Comparison of ENCODE assay signal across 8 mouse cellular contexts in the genomic region with DNA sequence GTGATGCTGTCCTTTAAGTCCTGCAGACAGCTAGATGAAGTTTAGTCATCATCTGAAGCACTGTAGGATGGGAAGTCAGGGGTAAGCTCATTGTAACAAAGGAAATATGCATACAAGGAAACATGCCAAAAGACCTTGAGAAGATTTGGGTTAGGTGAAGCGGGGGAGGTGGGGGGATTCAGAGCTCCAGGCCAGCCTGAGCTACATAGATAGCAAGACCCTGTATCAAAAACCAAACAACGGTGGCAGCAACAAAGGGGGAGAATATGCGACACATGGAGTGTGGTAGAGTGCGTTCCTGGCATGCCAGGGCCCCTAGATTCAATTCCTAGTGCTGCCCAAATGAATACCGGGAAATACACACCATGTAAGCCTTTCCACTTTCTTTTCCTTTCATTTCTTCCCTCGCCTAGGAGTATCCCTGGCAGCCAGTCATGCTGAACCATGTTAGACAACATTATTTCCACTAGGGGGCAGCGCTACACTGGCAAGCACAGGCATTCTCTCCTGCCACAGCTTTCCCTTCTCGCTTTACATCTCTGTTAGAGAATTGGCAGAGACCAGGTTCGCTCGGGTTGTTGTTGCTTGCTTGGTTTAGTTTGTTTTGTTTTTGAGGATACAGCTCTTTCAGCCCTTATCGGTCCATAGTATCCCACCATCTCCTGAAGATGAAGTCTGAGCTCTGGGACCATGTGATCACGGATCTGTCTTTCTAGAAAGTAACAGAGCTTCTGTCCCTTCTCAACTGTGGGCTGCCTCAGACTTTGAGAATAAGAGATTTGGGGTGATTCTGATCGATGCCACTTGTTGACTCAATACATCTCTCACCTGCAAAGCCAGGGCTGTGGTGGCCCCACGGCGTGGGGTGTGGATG. TPM values are rescaled to one million over a fixed set of nuclear protein-coding genes. Genes with fewer than 3 reads are reported as not detected.
DNase-seq lines count a peak whose midpoint lies in the region; ATAC-seq and TF ChIP-seq lines count a peak whose summit lies in the region.

No protein-coding gene starts in this region.

- no peak overlapping the region for H3K9ac ChIP-seq in embryonic facial prominence, embryonic 13.5 days
- H3K9ac ChIP-seq in limb, embryonic 11.5 days (ENCODE audit: low read length) = no peak overlapping the region

- H3K27me3 ChIP-seq in embryonic facial prominence, embryonic 13.5 days = peaks cover 2% of the 10 kb centered on the region; the same call in 1 of the 2 replicates
- H3K27me3 ChIP-seq in limb, embryonic 11.5 days (ENCODE audit: control insufficient read depth, insufficient read depth, low read length) = no peaks in the 10 kb centered on the region
- peaks cover 13% of the 10 kb centered on the region for H3K27me3 ChIP-seq in midbrain, embryonic 10.5 days (ENCODE audit: low read depth, poor library complexity, severe bottlenecking)
- no peaks in the 10 kb centered on the region for H3K27me3 ChIP-seq in small intestine, adult 2 months (ENCODE audit: control insufficient read depth, insufficient read depth, low read length)

- 27% methylated on average over 15 of the region's 15 CpGs for WGBS in embryonic facial prominence, embryonic 13.5 days
- WGBS in limb, embryonic 11.5 days = 29% methylated on average over 15 of the region's 15 CpGs
- WGBS in midbrain, embryonic 10.5 days = 31% methylated on average over 15 of the region's 15 CpGs
- 21% methylated on average over 15 of the region's 15 CpGs for WGBS in small intestine, adult 2 months

- peak; percentile 87 for ATAC-seq in CD4-positive, CD25-positive, alpha-beta regulatory T cell, adult 4 months
- 0 out of 2 replicates have a peak, but pooled peaks have one; percentile 35 for ATAC-seq in embryonic facial prominence, embryonic 13.5 days (ENCODE audit: insufficient number of reproducible peaks, insufficient read depth, low FRiP score, low TSS enrichment, low read depth)
- no peak for ATAC-seq in limb, embryonic 11.5 days (ENCODE audit: insufficient number of reproducible peaks, low FRiP score, low TSS enrichment, low read depth)

- no peaks in the 10 kb centered on the region for H3K9me3 ChIP-seq in embryonic facial prominence, embryonic 13.5 days
- no peaks in the 10 kb centered on the region for H3K9me3 ChIP-seq in limb, embryonic 11.5 days (ENCODE audit: control insufficient read depth, low read length)
- H3K9me3 ChIP-seq in midbrain, embryonic 10.5 days (replicated peaks) = peaks cover 5% of the 10 kb centered on the region; the same call in 1 of the 2 replicates

- no peak overlapping the region for H3K27ac ChIP-seq in embryonic facial prominence, embryonic 13.5 days
- H3K27ac ChIP-seq in limb, embryonic 11.5 days (replicated peaks; ENCODE audit: low read depth, low read length) = no peak overlapping the region
- 0 out of 2 replicates have a peak overlapping the region, but pooled peaks have one; percentile 28 for H3K27ac ChIP-seq in midbrain, embryonic 10.5 days (replicated peaks)
- H3K27ac ChIP-seq in small intestine, adult 2 months (ENCODE audit: insufficient read depth, low read depth, low read length) = no peak overlapping the region

- TF ChIP-seq CTCF in small intestine, adult 2 months (IDR thresholded peaks at IDR 0.05; ENCODE audit: extremely low read depth, insufficient read length, insufficient replicate concordance, low read depth, low read length) = peak; percentile 89; the same call in 1 of the 2 replicates

- H3K4me3 ChIP-seq in embryonic facial prominence, embryonic 13.5 days = no peak overlapping the region
- no peak overlapping the region for H3K4me3 ChIP-seq in limb, embryonic 11.5 days (ENCODE audit: low read depth, low read length)
- H3K4me3 ChIP-seq in midbrain, embryonic 10.5 days = no peak overlapping the region
- peak overlapping the region; percentile 13; the same call in 1 of the 2 replicates for H3K4me3 ChIP-seq in small intestine, adult 2 months (ENCODE audit: low read depth, low read length)

- DNase-seq in adrenal gland, postnatal 36 days = peak; percentile 57 to 76
- peak; percentile 80 for DNase-seq in heart, adult 8-10 months (ENCODE audit: low spot score)
- peak; percentile 62 for DNase-seq in kidney, adult 18-20 months
- peak; percentile 78 for DNase-seq in limb, embryonic 11.5 days (ENCODE audit: low spot score)
- peak; percentile 72 for DNase-seq in midbrain, embryonic 10.5 days (ENCODE audit: low spot score)

- H3K4me2 ChIP-seq in embryonic facial prominence, embryonic 13.5 days = peak overlapping the region; percentile 37; the same call in 1 of the 2 replicates
- H3K4me2 ChIP-seq in limb, embryonic 11.5 days (ENCODE audit: low read depth, severe bottlenecking) = no peak overlapping the region

- H3K36me3 ChIP-seq in embryonic facial prominence, embryonic 13.5 days = no peaks in the 10 kb centered on the region
- no peaks in the 10 kb centered on the region for H3K36me3 ChIP-seq in limb, embryonic 11.5 days (ENCODE audit: control insufficient read depth, insufficient read depth, low read length)
- no peaks in the 10 kb centered on the region for H3K36me3 ChIP-seq in midbrain, embryonic 10.5 days
- H3K36me3 ChIP-seq in small intestine, adult 2 months (ENCODE audit: control insufficient read depth, insufficient read depth, low read length) = no peaks in the 10 kb centered on the region

- peaks cover 19% of the 10 kb centered on the region for H3K4me1 ChIP-seq in embryonic facial prominence, embryonic 13.5 days
- no peaks in the 10 kb centered on the region for H3K4me1 ChIP-seq in limb, embryonic 11.5 days (ENCODE audit: control insufficient read depth, insufficient read depth, low read length)
- H3K4me1 ChIP-seq in midbrain, embryonic 10.5 days = peaks cover 14% of the 10 kb centered on the region
- H3K4me1 ChIP-seq in small intestine, adult 2 months (ENCODE audit: control insufficient read depth, insufficient read depth, insufficient read length, low read length) = peaks cover 5% of the 10 kb centered on the region

- no peak for TF ChIP-seq POLR2A in small intestine, adult 2 months (IDR thresholded peaks at IDR 0.05; ENCODE audit: low read depth, low read length)

RNA-seq across cellular contexts. Expression of a gene that starts 20.9 kb away (rescaled TPM):
- 10 to 100 TPM; 21.0 to 24.7 TPM for polyA plus RNA-seq in CD4-positive, CD25-positive, alpha-beta regulatory T cell, adult 4 months (2017; shearing (Covaris generic))
- 100 to 1,000 TPM in 1 of 2 experiments, 10 to 100 TPM in 1; 79.6 to 101 TPM for total RNA-seq in adrenal gland, postnatal 36 days (2021)
- 111 and 129 TPM in 2 replicates for polyA plus RNA-seq in embryonic facial prominence, embryonic 13.5 days (2015; fragmentation: Nextera tagmentation; extraction: Ambion mirVana)
- 10 to 100 TPM; 55.9 to 58.8 (median 57.4) TPM for total RNA-seq in heart, adult 8-10 months (2022)
- polyA plus RNA-seq in limb, embryonic 11.5 days (2014; fragmentation: Nextera tagmentation; extraction: Ambion mirVana) = 167 and 172 TPM in 2 replicates
- polyA plus RNA-seq in midbrain, embryonic 10.5 days (2016; fragmentation: Nextera tagmentation; extraction: Ambion mirVana) = 228 and 233 TPM in 2 replicates
- polyA plus RNA-seq in small intestine, adult 2 months (2012; rRNA removed) = 11.2 and 31.4 TPM in 2 replicates

RNA-seq across cellular contexts. Expression of a gene that starts 24.2 kb away (rescaled TPM):
- polyA plus RNA-seq in CD4-positive, CD25-positive, alpha-beta regulatory T cell, adult 4 months (2017; shearing (Covaris generic)) = 10 to 100 TPM; 19.8 to 34.0 TPM
- 1 to 10 TPM; 4.7 to 9.5 TPM for total RNA-seq in adrenal gland, postnatal 36 days (2021)
- 9.9 and 10.8 TPM in 2 replicates for polyA plus RNA-seq in embryonic facial prominence, embryonic 13.5 days (2015; fragmentation: Nextera tagmentation; extraction: Ambion mirVana)
- 10 to 100 TPM; 24.9 to 36.1 (median 27.0) TPM for total RNA-seq in heart, adult 8-10 months (2022)
- 8.3 and 11.3 TPM in 2 replicates for polyA plus RNA-seq in limb, embryonic 11.5 days (2014; fragmentation: Nextera tagmentation; extraction: Ambion mirVana)
- polyA plus RNA-seq in midbrain, embryonic 10.5 days (2016; fragmentation: Nextera tagmentation; extraction: Ambion mirVana) = 12.7 and 15.7 TPM in 2 replicates
- 0.17 and 1.5 TPM in 2 replicates for polyA plus RNA-seq in small intestine, adult 2 months (2012; rRNA removed)

RNA-seq across cellular contexts. Expression of a gene that starts 44.5 kb away (rescaled TPM):
- 10 to 100 TPM; 17.0 to 18.6 TPM for polyA plus RNA-seq in CD4-positive, CD25-positive, alpha-beta regulatory T cell, adult 4 months (2017; shearing (Covaris generic))
- total RNA-seq in adrenal gland, postnatal 36 days (2021) = 10 to 100 TPM in 1 of 2 experiments, 1 to 10 TPM in 1; 8.7 to 11.6 TPM
- 4.9 and 7.2 TPM in 2 replicates for polyA plus RNA-seq in embryonic facial prominence, embryonic 13.5 days (2015; fragmentation: Nextera tagmentation; extraction: Ambion mirVana)
- 10 to 100 TPM; 17.8 to 19.7 (median 19.4) TPM for total RNA-seq in heart, adult 8-10 months (2022)
- 2.2 and 2.4 TPM in 2 replicates for polyA plus RNA-seq in limb, embryonic 11.5 days (2014; fragmentation: Nextera tagmentation; extraction: Ambion mirVana)
- 1.3 and 1.9 TPM in 2 replicates for polyA plus RNA-seq in midbrain, embryonic 10.5 days (2016; fragmentation: Nextera tagmentation; extraction: Ambion mirVana)
- 8.5 and 11.2 TPM in 2 replicates for polyA plus RNA-seq in small intestine, adult 2 months (2012; rRNA removed)
